Mouse (Mus musculus): ENCODE measurements around the gene P3h3.
"Not testable (repeated sequence)": the region's sequence is repeated elsewhere in the genome, so short reads cannot be mapped to it uniquely, and the experiment has no call there.

Gene P3h3

GRCm38 (mm10) chr6:124831199-124831598, 26.4 kb downstream of the P3h3 start:
- DNase-seq (ENCODE audit: low read depth, low spot score): not testable (repeated sequence)

DNA sequence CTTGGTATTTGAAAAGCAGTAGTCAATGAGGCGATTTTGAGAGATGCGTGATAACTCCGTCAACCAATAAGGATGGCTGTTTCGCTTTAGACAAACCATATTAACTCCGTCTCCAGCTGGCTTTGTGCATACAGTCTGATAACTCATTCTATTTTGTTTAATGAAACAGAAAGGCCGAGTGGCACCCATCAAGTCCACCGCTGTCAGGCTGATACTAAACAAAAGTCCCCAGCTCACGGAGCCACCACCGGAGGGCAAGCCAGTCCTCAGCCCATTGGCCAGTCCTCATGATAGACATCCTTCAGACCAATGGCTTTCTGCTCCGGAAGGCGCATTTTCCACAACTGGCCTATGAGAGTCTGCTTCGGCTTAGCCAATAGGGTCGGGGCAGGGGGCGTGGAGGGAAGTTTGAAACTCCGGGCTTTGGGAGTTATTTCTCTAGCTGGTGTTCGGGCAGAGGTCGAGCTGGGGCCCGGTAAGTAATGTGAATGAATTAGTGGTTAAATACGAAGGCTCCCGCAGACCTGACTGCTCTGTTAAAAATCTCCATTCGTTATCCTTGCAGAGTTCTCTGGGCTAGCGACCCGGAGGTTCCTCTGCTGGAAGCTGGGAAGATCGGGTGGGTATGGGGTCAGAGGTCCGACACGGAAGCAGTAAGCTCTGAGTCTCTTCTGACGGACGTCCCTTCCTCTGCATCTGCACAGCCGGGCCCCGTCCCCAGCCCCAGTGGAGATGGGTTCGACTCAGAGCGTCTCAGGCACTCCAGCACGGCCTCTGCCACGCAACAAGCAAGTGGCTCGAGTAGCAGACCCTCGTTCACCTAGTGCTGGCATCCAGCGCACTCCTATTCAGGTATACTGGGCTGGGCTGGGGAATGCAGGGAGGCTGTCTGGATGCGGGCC, 27.5 kb downstream of the P3h3 start:
- DNase-seq (ENCODE audit: low read depth, low spot score): peak; percentile 99

- DNase-seq (ENCODE audit: low read depth, low spot score): peak; percentile 100
These were observed 28.4 kb downstream of the P3h3 start, which contains the start of the genes Usp5 and Cdca3 for GRCm38 (mm10) chr6:124828868-124829798. Gene Usp5, minus strand, starts transcription at chr6:124829484. Gene Cdca3, plus strand, starts transcription at chr6:124829547.

DNA sequence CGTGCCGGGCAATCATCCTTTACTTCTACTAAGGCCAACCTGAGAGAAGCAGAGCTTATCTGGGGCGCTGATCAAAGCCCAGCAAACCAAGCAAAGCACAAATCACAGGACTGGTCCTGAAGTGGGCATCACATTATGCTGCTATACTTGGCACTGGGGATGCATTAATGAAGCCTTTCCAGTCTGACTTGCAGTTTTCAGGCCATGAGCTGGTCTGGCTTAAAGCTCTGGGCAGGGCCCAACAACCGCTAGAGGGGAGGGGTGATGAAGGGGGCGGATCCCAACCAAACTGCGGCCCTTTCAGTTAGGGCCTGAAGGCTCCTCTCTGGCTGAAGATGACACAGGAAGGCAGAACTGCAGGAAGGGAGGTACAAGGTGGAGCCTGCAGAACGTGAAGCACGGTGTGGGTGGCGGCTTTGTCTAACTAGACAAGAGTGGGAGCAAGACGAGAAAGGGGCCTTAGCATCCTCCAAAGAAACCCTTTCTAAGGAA, 29.4 kb downstream of the P3h3 start:
- DNase-seq (ENCODE audit: low read depth, low spot score): peak; percentile 95

- DNase-seq (ENCODE audit: low read depth, low spot score): no peak
These were observed 35.5 kb downstream of the P3h3 start for GRCm38 (mm10) chr6:124822049-124822448.

DNA sequence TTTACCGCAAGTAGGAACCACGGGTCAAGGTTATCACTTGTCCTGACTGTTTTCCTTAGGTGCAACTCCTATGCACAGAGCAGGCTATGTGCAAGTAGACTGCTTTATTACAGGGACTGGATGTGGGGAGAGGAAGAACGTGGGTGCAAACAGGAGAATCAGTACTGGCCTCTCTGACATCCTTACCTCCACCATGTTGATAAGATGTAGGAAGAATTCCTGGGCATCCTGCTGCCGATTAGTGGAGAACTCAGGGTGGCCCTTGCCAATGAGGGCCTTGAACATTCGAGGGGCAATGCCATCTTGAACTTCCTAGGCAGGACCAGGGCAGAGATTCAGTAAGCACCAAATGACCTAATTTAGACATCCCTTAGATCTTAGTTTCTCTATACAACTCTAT, 36.7 kb downstream of the P3h3 start:
- DNase-seq (ENCODE audit: low read depth, low spot score): no peak

DNA sequence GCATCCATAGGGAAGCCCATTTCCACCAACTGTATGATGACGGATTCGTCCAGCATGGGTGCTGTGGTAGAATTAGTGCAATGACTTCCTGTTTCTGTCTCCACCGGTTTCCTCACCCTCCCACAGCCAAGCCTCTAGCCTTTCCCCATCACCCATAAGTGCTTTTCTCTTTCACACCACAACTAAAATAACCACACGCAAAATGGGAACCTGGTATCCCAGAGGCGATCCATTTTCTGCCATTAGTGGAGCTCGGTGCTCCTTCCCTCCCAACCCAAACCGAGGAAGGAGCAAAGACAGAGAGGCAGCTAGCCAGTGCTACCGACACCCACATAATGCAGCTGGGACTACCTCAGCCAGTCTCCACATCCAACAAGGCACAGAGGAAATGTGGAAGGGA, 39.6 kb downstream of the P3h3 start:
- DNase-seq (ENCODE audit: low read depth, low spot score): no peak

DNA sequence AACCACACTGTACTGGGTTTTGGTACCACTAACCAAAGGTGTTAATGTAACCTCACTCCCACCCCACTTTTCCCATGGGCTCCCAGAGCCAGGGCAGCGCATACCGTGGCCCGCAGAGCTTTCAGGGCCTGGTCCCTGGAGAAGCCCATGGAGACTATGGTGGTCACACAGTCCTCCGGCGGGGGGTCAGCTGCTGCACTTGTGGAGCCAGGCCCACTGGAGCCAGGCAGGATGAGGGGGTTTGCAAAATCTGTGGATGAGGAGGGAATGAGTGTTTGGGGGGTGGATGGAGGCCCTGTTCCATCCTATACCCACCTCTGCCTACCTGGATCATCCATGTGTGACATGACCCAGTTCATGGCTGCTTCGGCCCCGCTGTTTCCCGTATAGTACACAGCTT, 40.0 kb downstream of the P3h3 start:
- no peak for DNase-seq (ENCODE audit: low read depth, low spot score)

GRCm38 (mm10) chr6:124817125-124817524, 40.4 kb downstream of the P3h3 start:
- DNase-seq (ENCODE audit: low read depth, low spot score): no peak

GRCm38 (mm10) chr6:124816611-124817010, 40.9 kb downstream of the P3h3 start:
- no peak for DNase-seq (ENCODE audit: low read depth, low spot score)

DNA sequence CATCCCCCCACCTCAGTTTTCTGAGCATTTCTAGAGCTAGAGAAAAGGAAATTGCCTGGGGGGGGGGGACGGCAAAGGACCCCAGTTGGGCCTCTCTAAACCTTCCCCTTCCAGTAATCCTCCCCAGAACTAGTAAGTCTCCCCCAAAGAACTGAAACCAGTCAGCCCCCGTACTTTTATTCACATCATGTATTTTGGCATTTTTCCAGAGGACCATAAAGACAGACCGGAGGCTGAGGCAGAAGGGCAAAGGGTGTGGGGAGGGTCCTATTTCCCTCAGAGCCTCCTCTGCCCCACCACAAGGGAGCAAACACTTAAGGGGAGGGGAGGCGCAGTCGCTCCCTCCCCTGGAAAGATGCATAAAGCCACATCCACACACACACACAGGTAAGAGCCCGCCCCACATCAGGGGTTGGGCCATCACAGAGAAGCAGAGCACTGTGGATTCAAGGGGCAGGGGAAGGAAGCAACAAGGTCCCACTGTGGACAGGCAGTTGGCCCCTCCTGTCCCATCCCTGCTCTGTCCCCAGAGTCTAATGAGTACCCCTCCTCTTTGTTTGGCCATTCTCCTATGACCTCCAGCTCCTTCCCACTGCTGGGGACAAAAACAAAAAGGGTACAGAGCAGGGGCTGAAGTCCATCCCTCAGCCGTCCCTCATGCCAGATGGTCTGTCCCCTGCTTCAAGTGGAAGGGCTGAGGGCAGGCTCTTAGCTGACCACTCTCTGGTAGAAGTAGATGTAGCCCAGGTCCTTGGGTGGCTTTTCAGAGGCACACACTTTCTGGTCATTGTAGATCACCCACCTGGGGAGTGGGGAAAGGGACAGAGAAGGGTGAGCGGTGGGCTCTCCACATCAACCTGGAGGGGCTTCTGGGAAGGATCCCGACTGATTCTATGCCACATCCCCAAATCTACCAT, 42.4 kb downstream of the P3h3 start:
- no peak for DNase-seq (ENCODE audit: low read depth, low spot score)

GRCm38 (mm10) chr6:124814448-124814847, 43.1 kb downstream of the P3h3 start:
- DNase-seq (ENCODE audit: low read depth, low spot score): no peak

- peak; percentile 96 for DNase-seq (ENCODE audit: low read depth, low spot score)
These were observed 43.6 kb downstream of the P3h3 start, which contains the start of gene Tpi1 for GRCm38 (mm10) chr6:124813933-124814332. Gene Tpi1, minus strand, starts transcription at chr6:124814296.

DNA sequence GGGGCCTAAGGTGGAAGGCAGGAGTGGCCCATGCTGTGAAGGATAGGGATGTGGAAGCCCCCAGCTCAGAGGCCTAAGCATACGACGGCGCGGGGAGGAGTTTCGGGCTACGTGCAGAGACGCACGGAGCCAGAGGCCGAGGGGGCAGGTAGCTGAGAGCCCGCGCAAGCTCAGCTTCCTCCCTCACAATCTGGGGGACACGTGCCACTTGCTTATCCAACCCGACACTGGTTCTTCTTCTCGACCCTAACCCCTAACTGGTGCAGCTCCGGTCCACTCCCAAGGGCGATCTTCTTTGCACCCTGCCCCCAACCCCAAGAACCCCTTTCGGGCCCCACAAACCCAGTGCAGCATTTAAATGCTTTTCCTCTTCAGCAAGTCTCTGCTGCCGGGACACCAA, 44.1 kb downstream of the P3h3 start:
- peak; percentile 80 for DNase-seq (ENCODE audit: low read depth, low spot score)

DNA sequence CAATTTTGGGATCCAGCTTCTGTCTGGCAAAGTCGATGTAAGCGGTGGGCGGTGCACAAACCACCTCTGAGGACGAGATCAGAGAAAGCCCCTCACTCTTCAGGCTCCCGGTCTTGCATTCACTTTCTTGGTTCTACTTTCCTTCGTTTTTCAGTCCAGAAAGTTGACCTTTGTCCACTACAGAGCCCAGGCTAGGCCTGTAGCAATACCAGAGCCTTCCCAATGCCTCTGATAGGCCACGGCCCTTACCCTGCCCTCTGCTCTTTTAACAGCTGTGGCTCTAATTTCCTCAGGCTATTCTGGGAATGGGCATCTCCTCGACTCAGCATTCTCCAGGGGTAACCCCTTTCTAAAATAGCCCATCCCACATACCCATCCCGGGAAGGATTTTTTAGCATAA, 44.7 kb downstream of the P3h3 start:
- no peak for DNase-seq (ENCODE audit: low read depth, low spot score)

DNA sequence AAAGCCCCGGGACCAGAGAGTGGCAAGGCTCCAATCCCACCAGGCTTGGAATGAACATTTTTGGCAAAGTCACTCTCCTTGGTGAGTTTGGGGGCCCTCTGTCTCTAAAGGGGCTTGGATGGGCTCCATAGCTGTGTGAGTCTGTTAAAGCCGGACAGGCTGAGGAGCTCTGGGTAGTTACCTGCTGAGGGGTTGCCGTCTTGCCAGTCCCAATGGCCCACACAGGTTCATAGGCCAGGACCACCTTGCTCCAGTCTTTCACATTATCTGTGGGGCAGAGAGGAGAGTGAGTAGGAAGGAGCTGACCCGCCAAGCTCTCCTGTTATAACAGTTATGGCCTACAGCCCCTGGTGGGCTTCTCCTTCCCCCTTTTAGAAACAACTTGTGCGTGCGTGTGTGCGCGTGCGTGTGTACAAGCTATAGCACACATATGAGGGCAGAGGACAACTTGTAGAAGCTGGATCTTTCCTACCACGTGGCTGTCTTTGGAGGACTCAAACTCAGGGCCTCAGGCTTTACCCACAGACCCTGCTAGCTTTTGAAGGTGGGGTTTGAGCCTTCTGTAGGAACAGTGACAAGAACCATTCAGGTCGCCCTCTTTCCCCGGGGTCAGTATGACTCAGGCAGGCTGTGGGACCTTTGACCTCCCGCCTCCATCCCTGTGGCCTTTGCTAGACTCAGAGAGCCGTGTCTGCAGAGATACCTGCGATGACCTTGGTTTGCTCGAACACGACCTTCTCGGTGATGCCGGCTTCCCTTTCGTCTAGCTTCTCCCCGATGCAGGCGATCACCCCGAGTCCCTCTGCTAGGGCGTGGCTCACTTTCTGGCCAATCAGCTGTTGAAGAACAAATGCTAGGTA, 45.6 kb downstream of the P3h3 start:
- no peak for DNase-seq (ENCODE audit: low read depth, low spot score)

DNA sequence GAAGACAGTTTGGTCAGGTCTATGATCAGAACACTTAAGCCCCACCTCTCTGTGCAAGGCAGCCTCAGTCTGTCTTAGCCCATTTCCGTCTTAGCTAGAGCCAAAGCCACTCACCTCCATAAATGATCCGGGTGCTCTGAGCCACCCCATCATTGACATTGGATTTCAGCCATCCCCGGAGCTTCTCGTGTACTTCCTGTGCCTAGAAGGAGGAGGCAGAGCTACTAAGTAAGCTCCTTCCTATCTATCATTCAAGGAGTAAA, 46.2 kb downstream of the P3h3 start:
- peak; percentile 24 for DNase-seq (ENCODE audit: low read depth, low spot score)

- peak; percentile 18 for DNase-seq (ENCODE audit: low read depth, low spot score)
These were observed 46.8 kb downstream of the P3h3 start for GRCm38 (mm10) chr6:124810566-124811402.

DNA sequence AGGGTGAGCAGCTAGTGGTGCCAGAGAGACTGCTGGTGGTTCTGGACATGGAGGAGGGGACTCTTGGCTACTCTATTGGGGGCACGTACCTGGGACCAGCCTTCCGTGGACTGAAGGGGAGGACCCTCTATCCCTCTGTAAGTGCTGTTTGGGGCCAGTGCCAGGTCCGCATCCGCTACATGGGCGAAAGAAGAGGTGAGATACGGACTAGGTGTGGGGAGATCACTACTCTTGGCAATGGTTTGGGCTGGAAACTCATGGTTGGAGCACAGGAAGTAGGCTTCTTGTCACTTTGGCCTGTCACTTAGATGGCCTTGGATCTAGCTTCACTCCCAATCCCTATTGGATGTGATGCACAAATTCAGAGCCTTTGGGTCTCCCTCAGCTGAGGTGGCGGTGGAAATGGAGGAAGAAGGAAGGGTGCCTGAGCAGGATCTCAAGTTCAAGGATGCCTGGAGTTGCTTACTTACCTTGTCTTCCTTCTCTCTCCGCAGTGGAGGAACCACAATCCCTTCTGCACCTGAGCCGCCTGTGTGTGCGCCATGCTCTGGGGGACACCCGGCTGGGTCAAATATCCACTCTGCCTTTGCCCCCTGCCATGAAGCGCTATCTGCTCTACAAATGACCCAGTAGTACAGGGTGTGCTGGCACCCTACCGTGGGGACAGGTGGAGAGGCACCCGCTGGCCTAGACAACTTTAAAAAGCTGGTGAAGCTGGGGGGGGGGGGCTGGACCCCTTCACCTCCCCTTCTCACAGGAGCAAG, 47.6 kb downstream of the P3h3 start:
- DNase-seq (ENCODE audit: low read depth, low spot score): peak; percentile 61
